In the genomic region with DNA sequence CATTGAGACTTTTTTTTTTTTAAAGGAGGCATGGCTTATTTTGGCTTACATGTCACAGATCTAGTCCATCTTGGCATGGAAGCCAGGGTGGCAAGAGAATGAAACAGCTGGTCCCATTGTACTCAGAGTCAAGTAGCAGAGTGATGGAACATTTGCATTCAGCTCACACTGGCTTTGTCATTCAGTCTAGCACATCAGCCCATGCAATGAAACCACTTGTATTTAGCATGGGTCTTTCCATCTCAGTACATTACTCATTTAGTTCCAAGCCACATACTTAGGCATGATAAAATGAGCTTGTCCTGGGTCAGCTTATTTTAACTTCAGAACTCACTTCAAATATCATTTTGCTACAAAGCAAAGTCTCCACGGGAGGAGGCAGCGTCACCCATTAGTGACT, we compare ENCODE assay signal across 16 mouse cellular contexts.
DNase-seq lines count a peak whose midpoint lies in the region; ATAC-seq and TF ChIP-seq lines count a peak whose summit lies in the region.
"Had no signal": no experiment of that assay in that cellular context is flagged by ENCODE, and none has a peak within 500 bp of the region (broad histone marks: within the 10 kb centered on the region; RNA-seq: fewer than 3 reads in every experiment).

No protein-coding gene starts in this region.

- peak; percentile 89 for ATAC-seq in forebrain, embryonic 13.5 days
- ATAC-seq in erythroblast, adult 5-6 weeks (replicated peaks; ENCODE audit: low FRiP score, poor library complexity, severe bottlenecking): no peak
- ATAC-seq: intestine, embryonic 16.5 days; Patski had no signal

- H3K9ac ChIP-seq in CH12.LX (ENCODE audit: insufficient read depth, low read depth): no peak overlapping the region; the same call in 1 of the 2 replicates
- no peak overlapping the region for H3K9ac ChIP-seq in forebrain, embryonic 13.5 days
- H3K9ac ChIP-seq: embryonic facial prominence, embryonic 12.5 days; heart, embryonic 13.5 days had no signal

- WGBS in forebrain, embryonic 13.5 days: 81% methylated on average over 2 of the region's 2 CpGs

- H3K9me3 ChIP-seq in CH12.LX (replicated peaks; ENCODE audit: low read length): no peaks in the 10 kb centered on the region
- no peaks in the 10 kb centered on the region for H3K9me3 ChIP-seq in forebrain, embryonic 13.5 days (replicated peaks)
- H3K9me3 ChIP-seq: embryonic facial prominence, embryonic 12.5 days; heart, embryonic 13.5 days had no signal

- dilution Hi-C loops in CH12.LX (cut with MboI; ENCODE audit: extremely low pct_ligation_motif_present, extremely low pct_unique_long_range_greater_than_20kb, low sequenced_read_pairs): no loop called here

- H3K79me2 ChIP-seq in CH12.LX (replicated peaks; ENCODE audit: control insufficient read depth, extremely low read depth, insufficient read depth, poor library complexity, severe bottlenecking): 0 out of 2 replicates have a peak, but pooled peaks cover 2% of the 10 kb centered on the region

- DNase-seq in frontal cortex, adult 2 months (ENCODE audit: extremely low spot score in 1 of 2, low spot score in 1 of 2): peak; percentile 14 to 42
- DNase-seq in frontal cortex, postnatal 25 days (ENCODE audit: low spot score in 2 of 2): no peak
- peak; percentile 49 for DNase-seq in CH12.LX (ENCODE audit: extremely low read depth)
- DNase-seq in lung, postnatal 36 days: peak; percentile 33
- DNase-seq in urinary bladder, adult 2 months (ENCODE audit: low spot score): no peak
- no peak for DNase-seq in adrenal gland, adult (ENCODE audit: inconsistent age in 2 of 2, low spot score in 1 of 2)
- DNase-seq: adrenal gland, postnatal 10 days; cerebellum, adult 11-12 months; gastrocnemius, adult 2 months had no signal

- TF ChIP-seq EP300 in CH12.LX (IDR thresholded peaks at IDR 0.05; ENCODE audit: low read length): peak; percentile 63; the same call in 1 of the 2 replicates

- no peaks in the 10 kb centered on the region for H3K27me3 ChIP-seq in CH12.LX (replicated peaks)
- H3K27me3 ChIP-seq in forebrain, embryonic 13.5 days: no peaks in the 10 kb centered on the region
- H3K27me3 ChIP-seq: embryonic facial prominence, embryonic 12.5 days; heart, embryonic 13.5 days had no signal

- no peaks in the 10 kb centered on the region for H3K36me3 ChIP-seq in CH12.LX (replicated peaks in 1 of 2; ENCODE audit: control insufficient read depth in 1 of 2, insufficient read depth in 1 of 2, low read length in 1 of 2)
- no peaks in the 10 kb centered on the region for H3K36me3 ChIP-seq in forebrain, embryonic 13.5 days (ENCODE audit: poor library complexity, severe bottlenecking)
- H3K36me3 ChIP-seq: embryonic facial prominence, embryonic 12.5 days; heart, embryonic 13.5 days had no signal

- in situ Hi-C loops in CH12.LX (cut with MboI; ENCODE audit: low pct_ligation_motif_present, low pct_unique_long_range_greater_than_20kb, low sequenced_read_pairs): no loop called here

- H3K4me3 ChIP-seq in CH12.LX (replicated peaks in 1 of 3; ENCODE audit: low read depth in 2 of 3, low read length in 2 of 3, poor library complexity in 1 of 3): no peak overlapping the region
- H3K4me3 ChIP-seq in forebrain, embryonic 13.5 days: no peak overlapping the region
- H3K4me3 ChIP-seq: embryonic facial prominence, embryonic 12.5 days; gastrocnemius, adult 2 months; heart, embryonic 13.5 days; myocyte had no signal

- H3K4me1 ChIP-seq in CH12.LX (ENCODE audit: control insufficient read depth in 1 of 2, insufficient read depth in 2 of 2): peaks cover 3 to 12% of the 10 kb centered on the region in 2 experiments; a peak in 2 of 4 replicates
- H3K4me1 ChIP-seq in forebrain, embryonic 13.5 days: peaks cover 6% of the 10 kb centered on the region; the same call in 1 of the 2 replicates
- H3K4me1 ChIP-seq: embryonic facial prominence, embryonic 12.5 days had no signal

- H3K4me2 ChIP-seq in CH12.LX (ENCODE audit: insufficient read depth, low read depth, poor library complexity, severe bottlenecking): peak overlapping the region; percentile 44
- no peak overlapping the region for H3K4me2 ChIP-seq in forebrain, embryonic 13.5 days
- H3K4me2 ChIP-seq: embryonic facial prominence, embryonic 12.5 days; heart, embryonic 13.5 days had no signal

- TF ChIP-seq RAD21 in CH12.LX (IDR thresholded peaks at IDR 0.05; ENCODE audit: low read depth, low read length): no peak; the same call in none of the 2 replicates

- no peak for TF ChIP-seq POLR2A in CH12.LX (IDR thresholded peaks at IDR 0.05; ENCODE audit: low read depth, low read length)

- peak overlapping the region; percentile 55 for H3K27ac ChIP-seq in CH12.LX (ENCODE audit: insufficient read depth, low read depth)
- no peak overlapping the region for H3K27ac ChIP-seq in forebrain, embryonic 13.5 days
- H3K27ac ChIP-seq: embryonic facial prominence, embryonic 12.5 days; gastrocnemius, adult 2 months; heart, embryonic 13.5 days had no signal

- no peak for TF ChIP-seq CTCF in CH12.LX (conservative IDR thresholded peaks at IDR 0.05 in 1 of 2, IDR thresholded peaks at IDR 0.05 in 1 of 2; ENCODE audit: low read depth in 2 of 2, low read length in 2 of 2)

TF ChIP-seq in CH12.LX, 34 proteins besides CTCF, POLR2A, EP300 and RAD21:
- peak; percentile 89 for TF ChIP-seq IRF4 (IDR thresholded peaks at IDR 0.05; ENCODE audit: low read depth, low read length)
- TF ChIP-seq E2F4 (IDR thresholded peaks at IDR 0.05; ENCODE audit: insufficient replicate concordance, low read depth, low read length): no peak
- TF ChIP-seq SMC3 (IDR thresholded peaks at IDR 0.05; ENCODE audit: low read depth, low read length): peak; percentile 11; the same call in 1 of the 2 replicates
- no peak for TF ChIP-seq MAX (IDR thresholded peaks at IDR 0.05; ENCODE audit: low read length)
- TF ChIP-seq ZNF384 (IDR thresholded peaks at IDR 0.05; ENCODE audit: low read depth, low read length): no peak; the same call in 1 of the 2 replicates
- TF ChIP-seq JUND (conservative IDR thresholded peaks at IDR 0.05; ENCODE audit: low read depth, low read length): peak; percentile 44; the same call in 1 of the 2 replicates
- peak; percentile 52 for TF ChIP-seq JUN (IDR thresholded peaks at IDR 0.05; ENCODE audit: insufficient read depth, low read depth, low read length)
- peak; percentile 48 for TF ChIP-seq TCF12 (IDR thresholded peaks at IDR 0.05; ENCODE audit: low read depth, low read length)
- peak; percentile 46; the same call in 1 of the 2 replicates for TF ChIP-seq MEF2A (IDR thresholded peaks at IDR 0.05; ENCODE audit: borderline replicate concordance, low read depth, low read length)
- peak; percentile 38; the same call in 1 of the 2 replicates for TF ChIP-seq BHLHE40 (IDR thresholded peaks at IDR 0.05; ENCODE audit: low read depth, low read length)
- peak; percentile 57; the same call in 1 of the 2 replicates for TF ChIP-seq ETS1 (conservative IDR thresholded peaks at IDR 0.05; ENCODE audit: low read depth, low read length)
- 0 out of 2 replicates have a peak, but pooled peaks have one; percentile 11 for TF ChIP-seq TBP (conservative IDR thresholded peaks at IDR 0.05; ENCODE audit: low read depth, low read length)

Comparison
In these comparisons a context has a peak if more than half of its experiments do, and no peak if none do; other contexts are left out.
1. DNase-seq: peak in frontal cortex, adult 2 months (2 of 2), CH12.LX (single experiment) and lung, postnatal 36 days (single experiment); none in frontal cortex, postnatal 25 days (0 of 2), urinary bladder, adult 2 months (single experiment) and adrenal gland, adult (0 of 2).